Mouse (Mus musculus): Measurements from ENCODE around the gene Cers2. TPM values are rescaled to one million over a fixed set of nuclear protein-coding genes. Genes with fewer than 3 reads are reported as not detected.

Gene Cers2
- total and polyA plus RNA-seq, 3 experiments: 70.6 to 105 (median 89.8) TPM

DNA sequence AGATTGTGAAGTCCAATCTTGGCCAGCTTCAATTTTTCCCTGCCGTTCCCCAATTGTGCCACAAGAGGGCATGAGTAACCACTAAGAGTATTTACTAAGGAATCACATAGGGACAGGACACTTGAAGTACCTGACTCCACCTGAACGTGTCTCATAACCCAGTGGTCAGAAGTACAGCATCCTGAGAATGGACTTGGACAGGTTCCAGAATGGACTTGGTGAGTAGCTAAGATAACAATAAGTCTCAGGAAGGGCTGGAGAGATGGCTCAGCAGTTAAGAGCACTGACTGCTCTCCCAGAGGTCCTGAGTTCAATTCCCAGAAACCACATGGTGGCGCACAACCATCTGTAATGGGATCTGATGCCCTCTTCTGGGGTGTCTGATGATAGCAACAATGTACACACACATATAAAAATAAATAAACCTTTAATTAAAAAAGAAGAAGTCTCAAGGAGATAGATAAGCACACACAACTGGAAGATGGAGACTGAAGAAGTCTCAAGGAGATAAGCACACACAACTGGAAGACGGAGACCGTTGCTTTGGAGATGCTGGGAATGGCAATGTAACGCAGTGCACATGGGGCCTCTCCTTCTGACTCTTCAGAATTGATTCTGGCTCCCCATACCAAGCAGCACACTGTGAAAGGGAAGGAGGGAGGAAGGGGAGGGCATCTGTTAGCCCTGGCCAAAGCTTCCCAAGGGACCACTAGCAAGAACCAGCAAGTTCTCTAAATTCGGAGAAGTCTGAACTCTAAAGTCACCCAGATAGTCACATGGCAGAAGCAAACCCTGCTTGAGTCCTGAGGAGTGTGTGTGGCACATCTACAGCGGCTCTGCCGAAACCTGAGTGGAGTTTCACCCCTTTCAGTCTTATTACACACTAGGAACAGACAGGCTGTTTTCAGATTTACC lies 3.4 kb upstream of the Cers2 start:
- no peaks in the 10 kb centered on the region for H3K9me3 ChIP-seq (replicated peaks; ENCODE audit: low read length)
- H3K27ac ChIP-seq (ENCODE audit: insufficient read depth, low read depth): peak overlapping the region; percentile 90
- peak overlapping the region; percentile 40 for H3K4me2 ChIP-seq (ENCODE audit: insufficient read depth, low read depth, poor library complexity, severe bottlenecking)
- H3K79me2 ChIP-seq (replicated peaks; ENCODE audit: control insufficient read depth, extremely low read depth, insufficient read depth, poor library complexity, severe bottlenecking): peaks cover 12% of the 10 kb centered on the region
- peaks cover 0 to 9% of the 10 kb centered on the region in 2 experiments for H3K36me3 ChIP-seq (replicated peaks in 1 of 2; ENCODE audit: control insufficient read depth in 1 of 2, insufficient read depth in 1 of 2, low read length in 1 of 2)
- dilution Hi-C loops (cut with MboI; ENCODE audit: extremely low pct_ligation_motif_present, extremely low pct_unique_long_range_greater_than_20kb, low sequenced_read_pairs) (no loop called here), in situ Hi-C loops (cut with MboI; ENCODE audit: low pct_ligation_motif_present, low pct_unique_long_range_greater_than_20kb, low sequenced_read_pairs) (no loop called here)
- TF ChIP-seq MAFK (IDR thresholded peaks at IDR 0.05; ENCODE audit: insufficient replicate concordance, low read length) (no peak), JUND (conservative IDR thresholded peaks at IDR 0.05; ENCODE audit: low read depth, low read length) (0 out of 2 replicates have a peak, but pooled peaks have one; percentile 23), PAX5 (IDR thresholded peaks at IDR 0.05; ENCODE audit: low read length) (no peak), MAX (IDR thresholded peaks at IDR 0.05; ENCODE audit: low read length) (peak; percentile 76; the same call in 1 of the 2 replicates), HCFC1 (IDR thresholded peaks at IDR 0.05; ENCODE audit: low read depth, low read length) (peak; percentile 28; the same call in 1 of the 2 replicates), SMC3 (IDR thresholded peaks at IDR 0.05; ENCODE audit: low read depth, low read length) (peak; percentile 68), POLR2AphosphoS2 (IDR thresholded peaks at IDR 0.05; ENCODE audit: low read depth, low read length) (no peak), KAT2A (IDR thresholded peaks at IDR 0.05; ENCODE audit: insufficient replicate concordance, low read length) (no peak), ELF1 (IDR thresholded peaks at IDR 0.05; ENCODE audit: low read depth, low read length) (0 out of 2 replicates have a peak, but pooled peaks have one; percentile 8), MXI1 (IDR thresholded peaks at IDR 0.05; ENCODE audit: low read depth, low read length) (peak; percentile 49; the same call in 1 of the 2 replicates), MAZ (IDR thresholded peaks at IDR 0.05; ENCODE audit: low read depth, low read length) (no peak), TCF12 (IDR thresholded peaks at IDR 0.05; ENCODE audit: low read depth, low read length) (peak; percentile 26; the same call in 1 of the 2 replicates), NELFE (IDR thresholded peaks at IDR 0.05; ENCODE audit: low read depth, low read length) (peak; percentile 67; the same call in 1 of the 2 replicates), RAD21 (IDR thresholded peaks at IDR 0.05; ENCODE audit: low read depth, low read length) (peak; percentile 67), CHD1 (IDR thresholded peaks at IDR 0.05; ENCODE audit: low read depth, low read length) (peak; percentile 62; the same call in 1 of the 2 replicates), IRF4 (IDR thresholded peaks at IDR 0.05; ENCODE audit: low read depth, low read length) (peak; percentile 40; the same call in 1 of the 2 replicates), CTCF (conservative IDR thresholded peaks at IDR 0.05 in 1 of 2, IDR thresholded peaks at IDR 0.05 in 1 of 2; ENCODE audit: low read depth in 2 of 2, low read length in 2 of 2) (peak; percentile 60 to 77; a peak in 3 of 4 replicates), MEF2A (IDR thresholded peaks at IDR 0.05; ENCODE audit: borderline replicate concordance, low read depth, low read length) (0 out of 2 replicates have a peak, but pooled peaks have one; percentile 43), POLR2A (IDR thresholded peaks at IDR 0.05; ENCODE audit: low read depth, low read length) (peak; percentile 37; the same call in 1 of the 2 replicates), ZC3H11A (IDR thresholded peaks at IDR 0.05; ENCODE audit: low read depth, low read length) (0 out of 2 replicates have a peak, but pooled peaks have one; percentile 7), TBP (conservative IDR thresholded peaks at IDR 0.05; ENCODE audit: low read depth, low read length) (0 out of 2 replicates have a peak, but pooled peaks have one; percentile 5), BHLHE40 (IDR thresholded peaks at IDR 0.05; ENCODE audit: low read depth, low read length) (0 out of 2 replicates have a peak, but pooled peaks have one; percentile 4), MYC (IDR thresholded peaks at IDR 0.05; ENCODE audit: low read depth, low read length) (peak; percentile 25)
- H3K4me1 ChIP-seq (ENCODE audit: control insufficient read depth in 1 of 2, insufficient read depth in 2 of 2): peaks cover 7 to 24% of the 10 kb centered on the region in 2 experiments
- peak overlapping the region; percentile 58 for H3K9ac ChIP-seq (ENCODE audit: insufficient read depth, low read depth)
- H3K27me3 ChIP-seq (replicated peaks): no peaks in the 10 kb centered on the region
- H3K4me3 ChIP-seq (replicated peaks in 1 of 3; ENCODE audit: low read depth in 2 of 3, low read length in 2 of 3, poor library complexity in 1 of 3): no peak overlapping the region
- peak; percentile 68 for DNase-seq (ENCODE audit: extremely low read depth)
